Mouse (Mus musculus): Measurements from ENCODE around the gene Tigit. TPM values are rescaled to one million over a fixed set of nuclear protein-coding genes. Genes with fewer than 3 reads are reported as not detected.

Gene Tigit
- total and polyA plus RNA-seq, 3 experiments, result not detected

DNA sequence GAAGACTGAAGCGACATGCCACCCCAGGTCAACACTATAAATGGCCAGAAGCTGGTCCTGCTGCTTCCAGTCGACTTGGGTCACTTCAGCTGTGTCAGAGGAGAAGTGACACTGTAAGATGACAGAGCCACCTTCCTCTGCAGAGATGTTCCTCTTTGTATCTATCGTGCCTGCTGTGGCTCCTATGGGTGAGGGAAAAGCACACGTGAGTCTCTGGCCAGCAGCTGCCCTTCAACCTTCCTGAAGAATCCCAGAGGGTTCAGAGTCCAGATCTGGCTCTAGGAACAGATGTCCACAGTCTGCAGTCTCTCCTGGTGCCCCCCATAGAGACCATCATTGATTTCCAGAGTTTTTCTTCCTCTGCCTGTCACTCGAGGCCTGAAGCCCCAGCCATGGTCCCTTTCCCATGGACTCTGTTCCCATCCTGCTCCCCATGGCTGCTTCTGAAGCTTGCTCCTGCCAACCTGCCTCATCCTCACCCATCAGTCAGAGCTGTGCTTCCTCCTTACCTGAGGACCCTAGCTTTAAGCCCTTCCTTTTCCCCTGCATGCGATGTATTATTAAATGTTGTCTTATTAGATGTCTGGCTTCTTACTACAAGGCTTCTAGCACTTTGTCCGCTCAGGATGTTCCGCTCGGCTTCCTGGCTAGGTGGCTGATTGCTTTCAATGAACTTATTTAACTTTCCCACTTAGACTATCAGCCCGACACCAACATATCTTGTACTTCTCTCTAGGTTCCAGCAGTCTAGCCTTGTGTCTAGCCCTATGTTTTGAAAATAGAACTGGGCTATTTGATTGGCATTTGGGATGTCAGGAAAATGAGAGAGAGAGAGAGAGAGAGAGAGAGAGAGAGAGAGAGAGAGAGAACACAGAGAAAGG is 1.6 kb downstream of the Tigit start:
- H3K4me1 ChIP-seq (ENCODE audit: insufficient read depth, low read depth, low read length), result no peaks in the 10 kb centered on the region
- H3K4me3 ChIP-seq (ENCODE audit: low read depth, low read length), result no peak overlapping the region
- TF ChIP-seq CTCF (IDR thresholded peaks at IDR 0.05; ENCODE audit: low read depth, low read length) (no peak), GATA2 (IDR thresholded peaks at IDR 0.05; ENCODE audit: borderline replicate concordance, low read depth, low read length) (no peak), TAL1 (conservative IDR thresholded peaks at IDR 0.05; ENCODE audit: low read depth, low read length) (no peak), POLR2AphosphoS5 (IDR thresholded peaks at IDR 0.05; ENCODE audit: insufficient replicate concordance, low read depth, low read length) (no peak), GATA1 (IDR thresholded peaks at IDR 0.05; ENCODE audit: borderline replicate concordance, low read length) (no peak)
- no peaks in the 10 kb centered on the region for H3K36me3 ChIP-seq (replicated peaks)
- H3K9me3 ChIP-seq (replicated peaks), result no peaks in the 10 kb centered on the region
- no peak for ATAC-seq (ENCODE audit: extremely low read depth, insufficient number of reproducible peaks, low FRiP score, poor library complexity, severe bottlenecking)
- peaks cover 4% of the 10 kb centered on the region; the same call in 1 of the 2 replicates for H3K27me3 ChIP-seq (ENCODE audit: insufficient read depth, low read length)
- DNase-seq (ENCODE audit: low spot score), result no peak

DNA sequence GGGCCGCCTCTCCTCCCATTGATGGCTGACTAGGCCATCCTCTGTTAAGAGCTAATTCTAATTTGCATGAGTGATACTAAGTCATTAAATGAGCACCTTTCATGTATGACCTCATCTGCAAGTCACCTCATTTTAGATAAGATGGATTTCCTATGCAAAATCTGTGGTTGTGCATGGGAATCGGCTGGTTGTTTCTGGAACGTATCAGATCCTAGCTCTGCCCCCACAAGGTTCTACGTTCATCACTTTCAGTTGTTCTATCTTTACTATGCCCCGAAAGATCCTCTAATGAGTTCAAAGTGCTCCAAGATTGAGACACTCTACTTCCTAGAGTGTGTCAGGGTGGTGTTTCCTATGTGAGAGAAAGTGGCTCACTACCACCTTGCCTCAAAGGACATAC is 2.4 kb downstream of the Tigit start:
- H3K4me1 ChIP-seq (ENCODE audit: insufficient read depth, low read depth, low read length), result no peaks in the 10 kb centered on the region
- no peaks in the 10 kb centered on the region for H3K9me3 ChIP-seq (replicated peaks)
- DNase-seq (ENCODE audit: low spot score), result no peak
- H3K27me3 ChIP-seq (ENCODE audit: insufficient read depth, low read length), result peaks cover 4% of the 10 kb centered on the region; the same call in 1 of the 2 replicates
- TF ChIP-seq POLR2AphosphoS5 (IDR thresholded peaks at IDR 0.05; ENCODE audit: insufficient replicate concordance, low read depth, low read length), result no peak
- no peak for TF ChIP-seq GATA1 (IDR thresholded peaks at IDR 0.05; ENCODE audit: borderline replicate concordance, low read length)
- TF ChIP-seq GATA2 (IDR thresholded peaks at IDR 0.05; ENCODE audit: borderline replicate concordance, low read depth, low read length), result no peak
- no peak for TF ChIP-seq CTCF (IDR thresholded peaks at IDR 0.05; ENCODE audit: low read depth, low read length)
- no peak for TF ChIP-seq TAL1 (conservative IDR thresholded peaks at IDR 0.05; ENCODE audit: low read depth, low read length)
- ATAC-seq (ENCODE audit: extremely low read depth, insufficient number of reproducible peaks, low FRiP score, poor library complexity, severe bottlenecking), result no peak
- H3K36me3 ChIP-seq (replicated peaks), result no peaks in the 10 kb centered on the region
- H3K4me3 ChIP-seq (ENCODE audit: low read depth, low read length), result no peak overlapping the region

DNA sequence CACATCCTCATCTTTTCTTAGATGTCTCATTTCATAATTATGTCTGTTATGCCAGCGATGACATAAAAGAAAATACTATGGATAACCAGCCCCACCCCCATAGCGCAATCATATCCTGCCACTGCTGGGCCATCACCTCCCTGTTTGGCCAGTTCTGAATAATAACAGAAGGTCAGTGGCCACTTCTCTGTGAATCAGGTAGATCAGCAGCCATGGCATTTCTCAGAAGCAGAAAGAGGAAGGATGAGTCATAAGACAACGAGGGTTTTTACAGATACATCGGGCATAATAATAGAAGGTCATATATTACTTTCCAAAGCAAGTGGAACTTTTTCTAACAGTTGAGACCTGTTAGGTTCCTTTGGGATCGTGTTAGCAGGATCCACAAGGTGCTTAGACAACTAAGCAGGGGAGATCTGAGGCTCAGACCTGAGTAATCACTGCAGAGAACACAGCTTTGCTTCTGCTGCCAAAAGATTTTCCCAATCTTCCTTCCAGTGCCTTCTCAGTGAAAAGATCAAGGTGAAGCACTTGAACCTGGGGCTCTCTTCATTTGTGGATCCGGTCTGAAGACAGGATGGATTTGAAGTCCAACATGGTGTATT is 8.7 kb downstream of the Tigit start:
- TF ChIP-seq GATA1 (IDR thresholded peaks at IDR 0.05; ENCODE audit: borderline replicate concordance, low read length), result no peak
- TF ChIP-seq TAL1 (conservative IDR thresholded peaks at IDR 0.05; ENCODE audit: low read depth, low read length), result no peak
- no peak for TF ChIP-seq POLR2AphosphoS5 (IDR thresholded peaks at IDR 0.05; ENCODE audit: insufficient replicate concordance, low read depth, low read length)
- no peak for TF ChIP-seq GATA2 (IDR thresholded peaks at IDR 0.05; ENCODE audit: borderline replicate concordance, low read depth, low read length)
- TF ChIP-seq CTCF (IDR thresholded peaks at IDR 0.05; ENCODE audit: low read depth, low read length), result no peak
- Histone ChIP-seq H3K4me3 (ENCODE audit: low read depth, low read length) (no peak overlapping the region), H3K27me3 (ENCODE audit: insufficient read depth, low read length) (peaks cover 5% of the 10 kb centered on the region; the same call in 1 of the 2 replicates), H3K4me1 (ENCODE audit: insufficient read depth, low read depth, low read length) (no peaks in the 10 kb centered on the region), H3K9me3 (replicated peaks) (no peaks in the 10 kb centered on the region), H3K36me3 (replicated peaks) (no peaks in the 10 kb centered on the region)
- no peak for ATAC-seq (ENCODE audit: extremely low read depth, insufficient number of reproducible peaks, low FRiP score, poor library complexity, severe bottlenecking)
- no peak for DNase-seq (ENCODE audit: low spot score)

DNA sequence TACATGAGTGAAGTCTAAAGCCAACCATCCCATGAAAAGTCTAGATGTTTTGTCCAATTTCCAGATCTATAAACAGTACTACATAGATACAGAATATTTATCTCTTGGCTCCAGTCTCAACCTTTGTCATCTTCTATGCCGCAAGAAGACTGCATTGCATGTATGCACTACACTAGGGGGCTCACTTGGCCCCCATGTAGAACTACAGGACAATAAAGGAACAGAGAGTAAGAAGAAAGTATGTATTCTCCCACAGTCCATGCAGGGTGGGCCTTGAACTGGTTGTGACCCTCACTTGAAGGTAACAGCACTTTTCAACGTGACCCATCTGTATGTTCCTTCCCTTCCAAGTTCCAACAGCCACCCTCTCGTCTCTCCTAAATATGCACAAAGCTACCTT is 9.7 kb downstream of the Tigit start:
- ATAC-seq (ENCODE audit: extremely low read depth, insufficient number of reproducible peaks, low FRiP score, poor library complexity, severe bottlenecking), result no peak
- Histone ChIP-seq H3K4me1 (ENCODE audit: insufficient read depth, low read depth, low read length) (no peaks in the 10 kb centered on the region), H3K4me3 (ENCODE audit: low read depth, low read length) (no peak overlapping the region), H3K9me3 (replicated peaks) (no peaks in the 10 kb centered on the region), H3K36me3 (replicated peaks) (no peaks in the 10 kb centered on the region), H3K27me3 (ENCODE audit: insufficient read depth, low read length) (peaks cover 5% of the 10 kb centered on the region; the same call in 1 of the 2 replicates)
- no peak for TF ChIP-seq GATA2 (IDR thresholded peaks at IDR 0.05; ENCODE audit: borderline replicate concordance, low read depth, low read length)
- no peak for DNase-seq (ENCODE audit: low spot score)

DNA sequence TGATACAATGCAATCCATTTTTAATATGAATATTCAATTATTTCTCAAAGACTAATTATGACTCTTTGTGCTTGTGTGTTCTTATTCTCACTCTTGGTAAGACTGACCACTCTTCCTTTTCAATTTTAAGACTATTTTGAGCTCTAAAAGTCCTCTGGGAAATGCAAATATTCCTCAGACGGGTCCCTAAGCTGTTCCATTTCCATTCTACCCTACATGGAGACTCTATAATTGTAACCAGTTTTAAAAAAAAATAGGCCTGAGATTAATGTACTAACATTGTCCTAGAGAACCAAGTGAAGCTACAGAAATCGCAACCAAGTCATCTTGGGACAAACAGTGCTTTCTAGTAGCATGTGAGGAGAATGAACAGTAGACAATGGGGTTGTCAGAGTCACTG is 10.7 kb downstream of the Tigit start:
- no peak for ATAC-seq (ENCODE audit: extremely low read depth, insufficient number of reproducible peaks, low FRiP score, poor library complexity, severe bottlenecking)
- Histone ChIP-seq H3K4me1 (ENCODE audit: insufficient read depth, low read depth, low read length) (no peaks in the 10 kb centered on the region), H3K36me3 (replicated peaks) (no peaks in the 10 kb centered on the region), H3K27me3 (ENCODE audit: insufficient read depth, low read length) (peaks cover 5% of the 10 kb centered on the region; the same call in 1 of the 2 replicates), H3K4me3 (ENCODE audit: low read depth, low read length) (no peak overlapping the region), H3K9me3 (replicated peaks) (no peaks in the 10 kb centered on the region)
- DNase-seq (ENCODE audit: low spot score), result no peak
- TF ChIP-seq GATA2 (IDR thresholded peaks at IDR 0.05; ENCODE audit: borderline replicate concordance, low read depth, low read length) (no peak), GATA1 (IDR thresholded peaks at IDR 0.05; ENCODE audit: borderline replicate concordance, low read length) (no peak), TAL1 (conservative IDR thresholded peaks at IDR 0.05; ENCODE audit: low read depth, low read length) (no peak), CTCF (IDR thresholded peaks at IDR 0.05; ENCODE audit: low read depth, low read length) (no peak), POLR2AphosphoS5 (IDR thresholded peaks at IDR 0.05; ENCODE audit: insufficient replicate concordance, low read depth, low read length) (no peak)

DNA sequence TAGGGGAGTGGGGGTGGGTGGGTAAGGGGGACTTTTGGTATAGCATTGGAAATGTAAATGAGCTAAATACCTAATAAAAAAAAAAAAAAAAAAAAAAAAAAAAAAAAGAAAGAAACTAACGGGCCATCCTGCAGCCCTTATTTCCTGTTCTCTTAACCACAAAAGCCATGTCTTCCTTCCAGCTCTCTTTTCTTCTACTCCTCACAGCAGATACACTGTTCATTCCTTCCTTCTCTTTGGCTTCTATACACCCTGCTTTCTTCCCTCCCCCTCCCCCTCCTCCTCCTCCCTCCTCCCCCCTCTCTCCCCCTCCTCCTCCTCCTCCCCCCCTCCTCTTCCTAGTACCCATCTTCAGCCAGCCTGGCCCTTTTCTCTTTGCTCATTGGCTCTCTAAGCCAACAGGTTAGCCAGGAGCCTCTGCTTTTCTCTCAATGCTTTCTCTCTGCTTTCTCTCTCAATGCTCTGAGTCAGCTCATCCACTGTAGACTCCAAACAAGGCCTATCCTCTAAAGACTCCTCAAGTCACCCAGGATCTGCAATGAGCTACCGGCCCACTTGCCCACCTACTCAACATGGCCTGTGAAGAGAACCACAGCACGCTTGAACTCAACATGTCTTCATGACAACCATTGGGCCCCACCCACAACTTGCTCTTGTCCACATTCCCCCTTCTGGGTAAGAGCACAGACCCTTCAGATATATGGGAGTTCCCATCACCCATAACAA is 13.4 kb downstream of the Tigit start:
- ATAC-seq (ENCODE audit: extremely low read depth, insufficient number of reproducible peaks, low FRiP score, poor library complexity, severe bottlenecking) (no peak), DNase-seq (ENCODE audit: low spot score) (no peak)
- no peaks in the 10 kb centered on the region for H3K9me3 ChIP-seq (replicated peaks)
- no peaks in the 10 kb centered on the region for H3K36me3 ChIP-seq (replicated peaks)
- no peak overlapping the region for H3K4me3 ChIP-seq (ENCODE audit: low read depth, low read length)
- no peaks in the 10 kb centered on the region for H3K4me1 ChIP-seq (ENCODE audit: insufficient read depth, low read depth, low read length)
- H3K27me3 ChIP-seq (ENCODE audit: insufficient read depth, low read length), result no peaks in the 10 kb centered on the region
- TF ChIP-seq TAL1 (conservative IDR thresholded peaks at IDR 0.05; ENCODE audit: low read depth, low read length) (no peak), POLR2AphosphoS5 (IDR thresholded peaks at IDR 0.05; ENCODE audit: insufficient replicate concordance, low read depth, low read length) (no peak), GATA2 (IDR thresholded peaks at IDR 0.05; ENCODE audit: borderline replicate concordance, low read depth, low read length) (no peak), GATA1 (IDR thresholded peaks at IDR 0.05; ENCODE audit: borderline replicate concordance, low read length) (no peak), CTCF (IDR thresholded peaks at IDR 0.05; ENCODE audit: low read depth, low read length) (no peak)
